In the genomic region with DNA sequence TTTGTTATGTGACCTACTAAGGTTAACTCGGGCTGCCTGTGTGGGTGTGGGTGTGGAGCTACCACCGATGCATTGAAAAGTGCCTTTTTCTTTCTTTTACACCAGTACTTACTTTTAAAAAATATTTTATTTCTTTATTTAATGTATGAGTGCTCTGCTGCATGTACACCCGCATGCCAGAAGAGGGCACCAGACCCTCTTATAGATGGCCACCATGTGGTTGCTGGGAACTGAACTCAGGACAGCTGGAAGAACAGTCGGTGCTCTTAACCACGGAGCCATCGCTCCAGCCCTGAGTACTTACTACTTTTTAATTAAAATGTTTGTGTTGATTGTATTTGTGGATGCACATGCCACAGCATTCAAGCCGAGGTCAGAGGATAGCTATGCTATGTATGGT, we compare ENCODE assay signal across 9 mouse cellular contexts. TPM values are rescaled to one million over a fixed set of nuclear protein-coding genes. Genes with fewer than 3 reads are reported as not detected.
A peak's percentile ranks its signal among the peaks of the same experiment; 100 is the strongest.
DNase-seq lines count a peak whose midpoint lies in the region; ATAC-seq and TF ChIP-seq lines count a peak whose summit lies in the region.
"Had no signal": no experiment of that assay in that cellular context is flagged by ENCODE, and none has a peak within 500 bp of the region (broad histone marks: within the 10 kb centered on the region; RNA-seq: fewer than 3 reads in every experiment).

No protein-coding gene starts in this region.

- no peaks in the 10 kb centered on the region for H3K9me3 ChIP-seq in limb, embryonic 11.5 days (ENCODE audit: control insufficient read depth, low read length)
- H3K9me3 ChIP-seq in limb, embryonic 10.5 days (replicated peaks), result no peaks in the 10 kb centered on the region
- H3K9me3 ChIP-seq: hindbrain, embryonic 15.5 days had no signal

- peak; percentile 18 for DNase-seq in adrenal gland, postnatal 10 days
- no peak for DNase-seq in adrenal gland, adult 18-20 months (ENCODE audit: low spot score in 2 of 2)
- DNase-seq in limb, embryonic 11.5 days (ENCODE audit: low spot score), result peak; percentile 35
- DNase-seq in limb, embryonic 10.5 days (ENCODE audit: low spot score), result no peak
- peak; percentile 23 for DNase-seq in retina, embryonic 14.5 days (ENCODE audit: low spot score)
- DNase-seq in frontal cortex, postnatal 14 days (ENCODE audit: low spot score in 2 of 2), result no peak
- no peak for DNase-seq in ovary, postnatal 36 days (ENCODE audit: low spot score)

- H3K4me3 ChIP-seq in limb, embryonic 11.5 days (ENCODE audit: low read depth, low read length), result no peak overlapping the region
- no peak overlapping the region for H3K4me3 ChIP-seq in limb, embryonic 10.5 days
- H3K4me3 ChIP-seq in bone marrow, adult 2 months (replicated peaks; ENCODE audit: control insufficient read depth, low read depth, low read length), result no peak overlapping the region
- H3K4me3 ChIP-seq: hindbrain, embryonic 15.5 days had no signal

- no peak overlapping the region for H3K9ac ChIP-seq in limb, embryonic 11.5 days (ENCODE audit: low read length)
- H3K9ac ChIP-seq: hindbrain, embryonic 15.5 days had no signal

- H3K4me2 ChIP-seq in limb, embryonic 11.5 days (ENCODE audit: low read depth, severe bottlenecking), result no peak overlapping the region
- H3K4me2 ChIP-seq: hindbrain, embryonic 15.5 days had no signal

- no peak for ATAC-seq in limb, embryonic 11.5 days (ENCODE audit: insufficient number of reproducible peaks, low FRiP score, low TSS enrichment, low read depth)

- WGBS in limb, embryonic 11.5 days, result 40% methylated on average over 7 of the region's 7 CpGs
- 42% methylated on average over 7 of the region's 7 CpGs for WGBS in limb, embryonic 10.5 days
- WGBS in bone marrow, adult 2 months, result 29% methylated on average over 7 of the region's 7 CpGs

- H3K36me3 ChIP-seq in limb, embryonic 11.5 days (ENCODE audit: control insufficient read depth, insufficient read depth, low read length), result no peaks in the 10 kb centered on the region
- no peaks in the 10 kb centered on the region for H3K36me3 ChIP-seq in limb, embryonic 10.5 days
- H3K36me3 ChIP-seq: hindbrain, embryonic 15.5 days had no signal

- no peaks in the 10 kb centered on the region for H3K4me1 ChIP-seq in limb, embryonic 11.5 days (ENCODE audit: control insufficient read depth, insufficient read depth, low read length)
- no peaks in the 10 kb centered on the region for H3K4me1 ChIP-seq in limb, embryonic 10.5 days
- H3K4me1 ChIP-seq in bone marrow, adult 2 months (ENCODE audit: control insufficient read depth, insufficient read depth, low read length), result no peaks in the 10 kb centered on the region
- H3K4me1 ChIP-seq: hindbrain, embryonic 15.5 days had no signal

- TF ChIP-seq POLR2A in bone marrow, adult 2 months (IDR thresholded peaks at IDR 0.05; ENCODE audit: borderline replicate concordance, control insufficient read depth, low read depth, low read length), result no peak

- no peaks in the 10 kb centered on the region for H3K27me3 ChIP-seq in limb, embryonic 11.5 days (ENCODE audit: control insufficient read depth, insufficient read depth, low read length)
- peaks cover 17% of the 10 kb centered on the region; the same call in 1 of the 2 replicates for H3K27me3 ChIP-seq in limb, embryonic 10.5 days (ENCODE audit: low read depth, poor library complexity, severe bottlenecking)
- H3K27me3 ChIP-seq: hindbrain, embryonic 15.5 days had no signal

- peak; percentile 69 for TF ChIP-seq CTCF in bone marrow, adult 2 months (IDR thresholded peaks at IDR 0.05; ENCODE audit: control insufficient read depth, insufficient read depth, low read length)

- H3K27ac ChIP-seq in limb, embryonic 11.5 days (replicated peaks; ENCODE audit: low read depth, low read length), result no peak overlapping the region
- no peak overlapping the region for H3K27ac ChIP-seq in limb, embryonic 10.5 days
- no peak overlapping the region for H3K27ac ChIP-seq in bone marrow, adult 2 months (ENCODE audit: control insufficient read depth, insufficient read depth, low read depth, low read length, poor library complexity)
- H3K27ac ChIP-seq: hindbrain, embryonic 15.5 days had no signal

RNA-seq across cellular contexts. Expression of gene Alox12e, which starts 8.6 kb away (rescaled TPM):
- total RNA-seq in adrenal gland, postnatal 10 days (2021), result not detected
- not detected for total RNA-seq in adrenal gland, adult 18-20 months (2021)
- not detected in 2 replicates for polyA plus RNA-seq in limb, embryonic 11.5 days (2014; fragmentation: Nextera tagmentation; extraction: Ambion mirVana)
- 0.06 TPM in 1 of 2 replicates, not detected in the other for polyA plus RNA-seq in limb, embryonic 10.5 days (2016; fragmentation: Nextera tagmentation; extraction: Ambion mirVana)
- not detected in 2 replicates for polyA plus RNA-seq in bone marrow, adult 2 months (2011; ENCODE audit: insufficient read depth, insufficient read length, low replicate concordance, missing spikeins)
- polyA plus RNA-seq: hindbrain, embryonic 15.5 days had no signal

RNA-seq across cellular contexts. Expression of gene Alox15, which starts 38.0 kb away (rescaled TPM):
- 1 to 10 TPM; 2.0 to 2.5 TPM for total RNA-seq in adrenal gland, postnatal 10 days (2021)
- 1 to 10 TPM; 2.8 to 7.9 TPM for total RNA-seq in adrenal gland, adult 18-20 months (2021)
- 0.20 TPM in 1 of 2 replicates, not detected in the other for polyA plus RNA-seq in limb, embryonic 11.5 days (2014; fragmentation: Nextera tagmentation; extraction: Ambion mirVana)
- polyA plus RNA-seq in limb, embryonic 10.5 days (2016; fragmentation: Nextera tagmentation; extraction: Ambion mirVana), result not detected in 2 replicates
- polyA plus RNA-seq in bone marrow, adult 2 months (2011; ENCODE audit: insufficient read depth, insufficient read length, low replicate concordance, missing spikeins), result 2.0 and 3.5 TPM in 2 replicates
- polyA plus RNA-seq: hindbrain, embryonic 15.5 days had no signal

RNA-seq across cellular contexts. Expression of gene Alox12, which starts 58.7 kb away (rescaled TPM):
- 1 to 10 TPM; 2.4 to 2.7 TPM for total RNA-seq in adrenal gland, postnatal 10 days (2021)
- total RNA-seq in adrenal gland, adult 18-20 months (2021), result 1 to 10 TPM in 1 of 2 experiments, under 1 TPM in 1; 0.96 to 1.1 TPM
- 3.3 and 3.6 TPM in 2 replicates for polyA plus RNA-seq in limb, embryonic 11.5 days (2014; fragmentation: Nextera tagmentation; extraction: Ambion mirVana)
- polyA plus RNA-seq in limb, embryonic 10.5 days (2016; fragmentation: Nextera tagmentation; extraction: Ambion mirVana), result 2.0 and 2.9 TPM in 2 replicates
- 46.3 and 82.5 TPM in 2 replicates for polyA plus RNA-seq in bone marrow, adult 2 months (2011; ENCODE audit: insufficient read depth, insufficient read length, low replicate concordance, missing spikeins)

Comparison
In these comparisons a context has a peak if more than half of its experiments do, and no peak if none do; other contexts are left out.
1. DNase-seq: peak in adrenal gland, postnatal 10 days (single experiment), limb, embryonic 11.5 days (single experiment) and retina, embryonic 14.5 days (single experiment); none in adrenal gland, adult 18-20 months (0 of 2), limb, embryonic 10.5 days (single experiment), frontal cortex, postnatal 14 days (0 of 2) and ovary, postnatal 36 days (single experiment).
2. RNA of gene Alox12, which starts 58.7 kb away (polyA plus RNA-seq): 46.3 to 82.5 TPM in bone marrow, adult 2 months; 3.3 to 3.6 TPM in limb, embryonic 11.5 days and 2.0 to 2.9 TPM in limb, embryonic 10.5 days; every median in the first group is over 10 times any median in the second.